Mouse (Mus musculus) gastrocnemius, postnatal 36 days (tissue): Measurements from ENCODE around the gene Epb41. TPM values are rescaled to one million over a fixed set of nuclear protein-coding genes. Genes with fewer than 3 reads are reported as not detected.

Source experiments
- DNase-seq, 2 experiments: peaks; one replicate each; pipeline ENCODE4 v3.0.0; 2022
- intact Hi-C: fragments of 180-260 bp; cut with DNase I; formaldehyde crosslinking; loops from one replicate; pipeline ENCODE4 v1.15.1; 2025
- long read RNA-seq, 2 experiments: library from polyadenylated mRNA; stranded (forward); transcript quantifications; one replicate each; pipeline ENCODE4 v2.0.0; 2021
- total RNA-seq, 2 experiments: library from RNA; stranded (reverse); gene quantifications; 2 replicates each; pipeline ENCODE4 v1.2.3; 2021

The Epb41 gene
- 10 to 100 TPM; 92.0 to 92.7 TPM for total RNA-seq
- long read RNA-seq, experiment 1, partial matches to known transcripts, result 1 of 16 reads
- long read RNA-seq, experiment 1, other reads (novel, unspliced or antisense), result 15 of 16 reads
- long read RNA-seq, experiment 2, full-length matches to known transcripts, result 1 of 21 reads
- long read RNA-seq, experiment 2, partial matches to known transcripts, result 2 of 21 reads
- long read RNA-seq, experiment 2, other reads (novel, unspliced or antisense), result 18 of 21 reads

GRCm38 (mm10) chr4:132074933-132075769, at the start of gene Epb41:
Gene Epb41, minus strand, starts transcription at chr4:132075321.
- DNase-seq, result peak; percentile 97 to 99
- intact Hi-C loops, result loop anchor here (1.0 to 5.0 kb wide), 4 partner anchors 27 to 213 kb away; no protein-coding TSS in a partner anchor

GRCm38 (mm10) chr4:132123166-132123565, 48.0 kb upstream of the Epb41 start:
- no peak for DNase-seq
- intact Hi-C loops, result loop anchor here (5.0 kb wide), 1 partner anchor 1971 kb away; no protein-coding TSS in a partner anchor

DNA sequence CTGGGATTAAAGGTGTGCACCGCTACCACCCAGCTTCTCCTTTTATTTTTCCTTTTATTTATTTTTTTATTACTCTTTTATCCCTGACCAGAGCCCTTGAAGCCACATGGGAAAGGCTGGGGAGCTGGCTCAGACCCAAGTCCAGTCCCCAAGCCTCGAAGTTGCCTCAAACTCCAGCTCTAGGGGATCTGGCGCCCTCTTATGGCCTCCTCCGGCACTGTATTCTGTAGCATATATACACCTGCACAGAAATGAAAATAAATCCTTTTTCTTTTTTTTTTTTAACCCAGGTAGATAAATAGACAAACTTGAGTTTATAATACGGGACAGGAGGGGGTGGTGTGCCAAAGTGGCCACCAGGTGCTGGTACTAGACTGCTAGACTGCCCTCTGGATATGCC, 46.6 kb upstream of the Epb41 start:
- intact Hi-C loops, result loop anchor here (5.0 kb wide), 1 partner anchor 1969 kb away; no protein-coding TSS in a partner anchor
- DNase-seq, result no peak

GRCm38 (mm10) chr4:132119566-132119965, 44.4 kb upstream of the Epb41 start:
- no peak for DNase-seq
- intact Hi-C loops, result no loop called here

GRCm38 (mm10) chr4:132116315-132116714, 41.2 kb upstream of the Epb41 start:
- intact Hi-C loops, result no loop called here
- DNase-seq, result no peak

DNA sequence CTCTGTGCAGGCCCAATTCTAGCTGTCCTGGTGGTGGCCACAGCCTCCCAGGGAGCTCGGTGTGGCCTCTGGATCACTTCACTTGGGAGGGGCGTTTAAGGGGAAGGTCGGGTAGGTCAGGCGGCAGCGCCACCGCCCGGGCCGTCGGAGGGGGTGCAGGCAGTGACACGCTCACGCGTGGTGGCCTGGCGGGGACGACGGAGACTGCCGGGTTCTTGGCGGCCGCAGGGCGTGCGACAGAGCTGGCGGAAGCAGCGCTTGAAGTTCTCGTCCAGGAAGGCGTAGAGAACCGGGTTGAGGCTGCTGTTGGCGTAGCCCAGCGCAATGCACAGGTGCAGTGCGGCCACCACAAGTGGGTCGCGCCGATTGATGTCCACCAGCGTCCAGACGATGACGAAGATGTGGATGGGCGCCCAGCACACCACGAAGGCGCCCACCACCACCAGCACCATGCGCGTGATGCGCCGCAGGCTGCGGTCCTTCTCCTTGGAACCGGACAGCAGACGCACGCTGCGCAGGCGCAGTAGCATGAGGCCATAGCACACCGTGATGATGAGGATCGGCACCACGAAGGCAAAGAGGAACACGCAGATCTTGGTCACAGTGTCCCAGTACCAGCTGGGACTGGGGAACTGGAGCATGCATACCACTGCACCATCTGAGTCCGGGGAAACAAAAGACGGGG, 38.4 kb upstream of the Epb41 start:
- intact Hi-C loops, result no loop called here

GRCm38 (mm10) chr4:132111227-132111626, 36.1 kb upstream of the Epb41 start:
- DNase-seq, result no peak

More for the DNA sequence above, 38.4 kb upstream of the Epb41 start:
- DNase-seq, result no peak

DNA sequence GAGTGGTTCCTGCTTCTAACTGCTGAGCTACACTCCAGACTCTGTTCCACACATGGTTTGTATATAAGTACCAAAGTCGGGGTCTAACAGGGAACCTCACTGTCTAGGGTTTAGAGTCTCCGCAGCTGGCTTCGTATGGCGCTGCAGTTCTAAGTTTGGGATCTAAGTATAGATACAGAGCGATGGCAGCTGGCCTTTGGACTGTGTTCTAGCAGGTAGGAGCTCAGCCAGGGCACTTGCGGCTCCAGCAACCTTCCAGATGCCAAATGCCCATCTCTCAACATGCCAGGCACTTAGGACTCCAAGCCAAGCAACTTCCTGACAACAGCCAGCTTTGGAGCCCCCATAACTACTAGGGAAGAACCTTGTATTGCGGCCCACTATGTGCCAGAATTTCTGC, 33.1 kb upstream of the Epb41 start:
- intact Hi-C loops, result no loop called here
- no peak for DNase-seq

More at GRCm38 (mm10) chr4:132111227-132111626, 36.1 kb upstream of the Epb41 start:
- intact Hi-C loops, result no loop called here

- intact Hi-C loops, result loop anchor here (5.0 kb wide), 1 partner anchor 66 kb away; no protein-coding TSS in a partner anchor
- DNase-seq, result no peak
Observed at GRCm38 (mm10) chr4:132101152-132101551, 26.0 kb upstream of the Epb41 start.

DNA sequence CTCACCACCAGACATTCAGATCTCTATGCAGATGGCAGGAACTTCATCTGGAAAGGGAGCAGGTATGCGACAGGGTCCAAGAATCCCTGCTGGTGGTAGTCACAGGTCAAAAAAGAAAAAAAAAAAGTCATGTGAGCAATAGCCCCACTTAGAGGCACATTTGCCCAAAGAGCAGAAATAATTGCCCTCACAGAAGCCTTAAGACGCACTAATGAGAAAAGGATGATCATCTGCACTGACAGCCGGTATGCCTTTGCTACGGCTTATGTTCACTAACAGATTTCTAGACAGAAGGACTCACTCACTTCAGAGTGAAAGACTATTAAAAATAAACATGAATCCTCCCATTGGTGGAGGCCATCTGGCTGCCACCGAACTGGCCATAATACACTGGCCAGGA, 24.4 kb upstream of the Epb41 start:
- intact Hi-C loops, result no loop called here
- no peak for DNase-seq

- intact Hi-C loops, result no loop called here
- no peak for DNase-seq
Observed at GRCm38 (mm10) chr4:132095043-132095442, 19.9 kb upstream of the Epb41 start.

- intact Hi-C loops, result loop anchor here (5.0 kb wide), 1 partner anchor 173 kb away; no protein-coding TSS in a partner anchor
- DNase-seq, result no peak
Observed at GRCm38 (mm10) chr4:132093928-132094327, 18.8 kb upstream of the Epb41 start.

- no peak for DNase-seq
- intact Hi-C loops, result loop anchor here (5.0 kb wide), 1 partner anchor 174 kb away; no protein-coding TSS in a partner anchor
Observed at GRCm38 (mm10) chr4:132093136-132093535, 18.0 kb upstream of the Epb41 start.

DNA sequence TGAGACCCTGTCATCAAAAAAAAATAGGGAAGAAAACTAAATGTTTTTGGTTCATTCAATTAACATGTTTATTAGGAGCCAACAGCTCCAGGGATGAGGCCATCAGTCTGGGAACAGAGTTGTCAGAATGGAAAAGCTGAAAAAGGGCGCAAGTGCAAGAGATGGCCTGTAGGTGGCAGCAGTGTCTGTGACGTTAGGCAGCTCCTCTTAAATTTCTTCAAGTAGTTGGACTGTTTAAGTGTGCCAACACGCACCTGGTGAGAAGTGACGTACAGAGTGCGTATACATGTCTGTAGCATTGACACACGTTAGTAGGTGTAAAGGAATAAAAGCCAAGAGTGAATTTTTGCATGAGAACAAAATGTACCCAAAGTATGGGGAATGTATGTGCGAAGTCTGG, 13.8 kb upstream of the Epb41 start:
- intact Hi-C loops, result loop anchor here (1.0 to 5.0 kb wide), 2 partner anchors 90 to 258 kb away; no protein-coding TSS in a partner anchor
- DNase-seq, result peak; percentile 31 to 37

- intact Hi-C loops, result loop anchor here (5.0 kb wide), 1 partner anchor 262 kb away; no protein-coding TSS in a partner anchor
- DNase-seq, result no peak
Observed at GRCm38 (mm10) chr4:132085114-132085513, 10.0 kb upstream of the Epb41 start.

- intact Hi-C loops, result no loop called here
Observed at GRCm38 (mm10) chr4:132080492-132080983, 5.4 kb upstream of the Epb41 start.

DNA sequence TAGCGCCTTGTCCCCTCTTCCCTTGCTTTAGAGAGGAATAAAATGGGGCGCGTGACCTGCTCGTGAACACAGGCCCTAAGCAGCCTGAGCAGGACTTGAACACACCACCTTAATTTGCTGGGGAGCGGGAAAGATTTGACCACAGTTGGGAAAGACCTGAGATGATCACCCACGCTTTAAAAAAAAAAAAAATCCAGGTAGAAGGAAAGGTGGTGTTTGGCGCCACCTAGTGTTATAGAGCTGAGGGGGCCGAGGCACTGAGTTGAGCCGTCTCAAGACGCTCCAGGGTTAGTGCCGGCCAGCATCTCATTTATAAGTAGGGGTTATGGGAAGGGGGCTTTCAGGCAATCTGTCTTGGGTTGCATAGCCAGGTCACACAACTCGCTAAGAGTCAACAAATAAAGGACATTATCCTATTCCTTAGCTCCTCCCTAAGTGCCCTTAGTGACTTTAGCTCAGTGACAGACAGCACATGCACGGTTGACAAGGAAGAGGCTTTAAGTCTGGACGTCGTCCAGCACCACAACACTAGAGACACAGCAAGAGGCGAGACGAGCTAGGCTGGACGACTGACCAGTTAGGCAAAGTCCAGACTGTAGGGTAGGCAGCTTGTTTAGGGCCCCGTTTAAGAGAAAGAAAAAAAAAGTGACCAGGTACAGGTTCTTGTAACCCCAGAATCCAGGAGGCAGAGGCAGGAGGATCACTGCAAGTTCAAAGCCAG, 4.6 kb upstream of the Epb41 start:
- intact Hi-C loops, result loop anchor here (1.0 to 5.0 kb wide), 4 partner anchors 42 to 217 kb away; no protein-coding TSS in a partner anchor
- peak; percentile 57 to 58 for DNase-seq

More at GRCm38 (mm10) chr4:132080492-132080983, 5.4 kb upstream of the Epb41 start:
- no peak for DNase-seq

DNA sequence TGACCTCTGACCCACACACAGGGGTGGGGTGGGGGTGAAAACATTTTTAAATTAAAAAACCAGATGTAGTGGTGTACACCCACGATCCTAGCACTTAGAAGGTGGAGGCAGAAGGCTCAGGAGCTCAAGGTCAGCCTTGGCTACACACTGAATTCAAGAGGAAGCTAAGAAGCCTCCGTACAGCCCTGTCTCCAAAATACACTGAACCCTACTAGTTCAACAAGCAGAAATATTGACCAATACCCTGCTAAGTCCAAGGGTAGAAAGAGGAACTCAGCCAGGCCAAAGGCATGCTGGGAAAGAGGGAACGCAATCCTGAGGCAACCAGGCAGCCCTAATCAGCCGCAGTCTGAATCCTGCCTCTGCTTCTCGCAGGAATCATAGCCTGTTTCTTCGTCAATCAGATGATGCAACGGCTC, 3.2 kb upstream of the Epb41 start:
- intact Hi-C loops, result loop anchor here (5.0 kb wide), 3 partner anchors 41 to 216 kb away; no protein-coding TSS in a partner anchor

GRCm38 (mm10) chr4:132077445-132077844, 2.3 kb upstream of the Epb41 start:
- no peak for DNase-seq
- intact Hi-C loops, result loop anchor here (5.0 kb wide), 3 partner anchors 40 to 215 kb away; no protein-coding TSS in a partner anchor

More for the DNA sequence above, 3.2 kb upstream of the Epb41 start:
- no peak for DNase-seq
